19 mouse cellular contexts compared by ENCODE assay signal in the genomic region with DNA sequence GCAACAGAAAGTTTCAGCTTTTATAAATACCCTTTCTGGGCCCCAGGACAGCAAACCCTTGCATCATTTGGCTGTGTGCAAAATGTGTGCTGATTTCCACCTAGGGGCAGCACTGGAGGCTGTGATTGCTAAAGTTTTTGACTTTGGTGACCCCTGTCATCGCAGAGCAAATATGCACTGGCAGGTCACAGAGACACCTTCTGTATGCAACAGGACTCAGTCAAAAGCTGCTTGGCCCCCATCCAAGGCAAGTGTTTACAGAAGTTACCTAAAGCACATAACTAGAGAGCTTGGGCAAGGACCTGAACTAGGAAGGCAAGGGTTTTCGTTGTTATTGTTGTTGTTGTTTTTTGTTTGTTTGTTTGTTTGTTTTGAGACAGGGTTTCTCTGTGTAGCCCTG. TPM values are rescaled to one million over a fixed set of nuclear protein-coding genes. Genes with fewer than 3 reads are reported as not detected.
A peak's percentile ranks its signal among the peaks of the same experiment; 100 is the strongest.
DNase-seq lines count a peak whose midpoint lies in the region; ATAC-seq and TF ChIP-seq lines count a peak whose summit lies in the region.
"Had no signal": no experiment of that assay in that cellular context is flagged by ENCODE, and none has a peak within 500 bp of the region (broad histone marks: within the 10 kb centered on the region; RNA-seq: fewer than 3 reads in every experiment).

No protein-coding gene starts in this region.

- peak overlapping the region in 1 of 2 experiments; percentile 64; a peak in 2 of 4 replicates for H3K27ac ChIP-seq in heart, embryonic 14.5 days (replicated peaks in 1 of 2; ENCODE audit: control insufficient read depth in 1 of 2, insufficient read depth in 1 of 2, low read depth in 2 of 2, low read length in 2 of 2)
- no peak overlapping the region for H3K27ac ChIP-seq in liver, embryonic 14.5 days
- H3K27ac ChIP-seq: embryonic facial prominence, embryonic 12.5 days; forebrain, embryonic 10.5 days; kidney, embryonic 15.5 days; layer of hippocampus, adult 2 months; macrophage; midbrain, embryonic 13.5 days had no signal

- no peak for DNase-seq in heart, postnatal 36 days
- DNase-seq in liver = peak; percentile 48
- DNase-seq in liver, embryonic 14.5 days (ENCODE audit: low read depth in 3 of 3, low spot score in 3 of 3) = peak; percentile 22 to 32 (median 29)
- DNase-seq in lung, postnatal 14 days = peak; percentile 48
- no peak for DNase-seq in cerebellum, adult 11-12 months
- DNase-seq in frontal cortex, postnatal 14 days (ENCODE audit: low spot score in 2 of 2) = no peak
- no peak for DNase-seq in adrenal gland, postnatal 36 days
- DNase-seq: cerebellum, adult 11 months; gastrocnemius, postnatal 25 days; right cerebral cortex, adult 18-20 months; thymus, postnatal 4 days had no signal

- TF ChIP-seq EP300 in liver, embryonic 14.5 days (IDR thresholded peaks at IDR 0.05; ENCODE audit: low read depth) = no peak

- TF ChIP-seq CTCF in liver, embryonic 14.5 days (IDR thresholded peaks at IDR 0.05; ENCODE audit: low read depth) = 0 out of 2 replicates have a peak, but pooled peaks have one; percentile 3

- peaks cover 17 to 30% of the 10 kb centered on the region in 2 experiments for H3K4me1 ChIP-seq in heart, embryonic 14.5 days (ENCODE audit: control insufficient read depth in 2 of 2, insufficient read depth in 2 of 2, low read length in 2 of 2)
- no peaks in the 10 kb centered on the region for H3K4me1 ChIP-seq in liver, embryonic 14.5 days (replicated peaks; ENCODE audit: control insufficient read depth in 2 of 2, insufficient read depth in 2 of 2, low read length in 1 of 2)
- H3K4me1 ChIP-seq: embryonic facial prominence, embryonic 12.5 days; forebrain, embryonic 10.5 days; kidney, embryonic 15.5 days; midbrain, embryonic 13.5 days had no signal

- 48% methylated on average over 2 of the region's 2 CpGs for WGBS in heart, embryonic 14.5 days
- WGBS in liver, embryonic 14.5 days (ENCODE audit: insufficient replicate concordance) = 48% methylated on average over 2 of the region's 2 CpGs

- no peaks in the 10 kb centered on the region for H3K27me3 ChIP-seq in heart, embryonic 14.5 days (ENCODE audit: control insufficient read depth, insufficient read depth, low read length)
- peaks cover 13% of the 10 kb centered on the region for H3K27me3 ChIP-seq in liver, embryonic 14.5 days (ENCODE audit: control insufficient read depth, insufficient read depth, low read length)
- H3K27me3 ChIP-seq: embryonic facial prominence, embryonic 12.5 days; kidney, embryonic 15.5 days; midbrain, embryonic 13.5 days had no signal

- no peak overlapping the region for H3K4me3 ChIP-seq in heart, embryonic 14.5 days (ENCODE audit: control insufficient read depth in 1 of 2, insufficient read depth in 1 of 2, low read depth in 1 of 2, low read length in 2 of 2)
- H3K4me3 ChIP-seq in liver, embryonic 14.5 days (ENCODE audit: insufficient read depth in 1 of 2, low read depth in 2 of 2, low read length in 2 of 2) = no peak overlapping the region
- H3K4me3 ChIP-seq: embryonic facial prominence, embryonic 12.5 days; forebrain, embryonic 10.5 days; kidney, embryonic 15.5 days; layer of hippocampus, adult 2 months; midbrain, embryonic 13.5 days had no signal

- H3K36me3 ChIP-seq in heart, embryonic 14.5 days (ENCODE audit: control insufficient read depth, insufficient read depth, low read length) = no peaks in the 10 kb centered on the region
- no peaks in the 10 kb centered on the region for H3K36me3 ChIP-seq in liver, embryonic 14.5 days (replicated peaks; ENCODE audit: control insufficient read depth, insufficient read depth, low read depth)
- H3K36me3 ChIP-seq: embryonic facial prominence, embryonic 12.5 days; forebrain, embryonic 10.5 days; kidney, embryonic 15.5 days; midbrain, embryonic 13.5 days had no signal

- peak; percentile 48; the same call in 1 of the 2 replicates for ATAC-seq in heart, embryonic 14.5 days (ENCODE audit: insufficient number of reproducible peaks, insufficient read depth, low FRiP score, low read depth)
- ATAC-seq in liver, embryonic 14.5 days (ENCODE audit: insufficient read depth) = peak; percentile 26; the same call in 1 of the 2 replicates
- ATAC-seq: inflammation-experienced regulatory T-cells, adult 6 months; midbrain, embryonic 13.5 days had no signal

- no peaks in the 10 kb centered on the region for H3K9me3 ChIP-seq in heart, embryonic 14.5 days (ENCODE audit: control insufficient read depth, low read length)
- no peaks in the 10 kb centered on the region for H3K9me3 ChIP-seq in liver, embryonic 14.5 days (ENCODE audit: control insufficient read depth, low read length)
- H3K9me3 ChIP-seq: embryonic facial prominence, embryonic 12.5 days; forebrain, embryonic 10.5 days; kidney, embryonic 15.5 days; midbrain, embryonic 13.5 days had no signal

- H3K4me2 ChIP-seq in heart, embryonic 14.5 days (ENCODE audit: low read length) = no peak overlapping the region
- no peak overlapping the region for H3K4me2 ChIP-seq in liver, embryonic 14.5 days (ENCODE audit: low read depth)
- H3K4me2 ChIP-seq: embryonic facial prominence, embryonic 12.5 days; kidney, embryonic 15.5 days; midbrain, embryonic 13.5 days had no signal

- intact Hi-C loops in heart, postnatal 36 days (cut with DNase I) = no loop called here

- no peak overlapping the region for H3K9ac ChIP-seq in heart, embryonic 14.5 days (ENCODE audit: low read length)
- no peak overlapping the region for H3K9ac ChIP-seq in liver, embryonic 14.5 days (replicated peaks)
- H3K9ac ChIP-seq: embryonic facial prominence, embryonic 12.5 days; kidney, embryonic 15.5 days; midbrain, embryonic 13.5 days had no signal

RNA-seq across cellular contexts. Expression of gene Slc25a36, which starts 36.3 kb away (rescaled TPM):
- 74.8 and 78.2 TPM in 2 replicates for polyA plus RNA-seq in heart, embryonic 14.5 days (2014; fragmentation: Nextera tagmentation; extraction: Ambion mirVana)
- total RNA-seq in heart, postnatal 36 days (2021) = 10 to 100 TPM; 37.3 to 43.3 TPM
- polyA plus RNA-seq in liver, embryonic 14.5 days (2012; rRNA removed) = 6.4 and 6.6 TPM in 2 replicates
- polyA plus RNA-seq in liver, embryonic 14.5 days (2014; fragmentation: Nextera tagmentation; extraction: Ambion mirVana) = 6.7 and 8.1 TPM in 2 replicates
- total RNA-seq in adrenal gland, postnatal 36 days (2021) = 10 to 100 TPM; 65.0 to 79.6 TPM

Comparison
In these comparisons a context has a peak if more than half of its experiments do, and no peak if none do; other contexts are left out.
1. DNase-seq: peak in liver (single experiment), liver, embryonic 14.5 days (3 of 3) and lung, postnatal 14 days (single experiment); none in heart, postnatal 36 days (0 of 2), cerebellum, adult 11-12 months (single experiment), frontal cortex, postnatal 14 days (0 of 2) and adrenal gland, postnatal 36 days (0 of 2).